Mouse (Mus musculus) intestine, embryonic 15.5 days (tissue): ENCODE measurements around the gene Hes6. TPM values are rescaled to one million over a fixed set of nuclear protein-coding genes. Genes with fewer than 3 reads are reported as not detected.

Experiments used
- polyA plus RNA-seq: library from polyadenylated mRNA; unstranded; fragments of >200 nt; fragmentation: Nextera tagmentation; extraction: Ambion mirVana; gene quantifications from 2 replicates; pipeline ENCODE4 v1.2.1, GENCODE M21; 2015

The Hes6 gene
- polyA plus RNA-seq, 1 experiment from 2014 or later = 94.0 TPM

Other genes starting within 250 kb of the Hes6 start
- 7.9 and 9.4 TPM in 2 replicates for gene Ramp1, start 234.2 kb downstream of the Hes6 start, polyA plus RNA-seq
- gene Ube2f, start 163.7 kb downstream of the Hes6 start, polyA plus RNA-seq = 65.1 and 66.7 TPM in 2 replicates
- gene Scly, start 115.7 kb downstream of the Hes6 start, polyA plus RNA-seq = 18.6 and 21.7 TPM in 2 replicates
- 0.04 TPM in 2 replicates for gene Espnl, start 92.0 kb downstream of the Hes6 start, polyA plus RNA-seq
- gene Klhl30, start 63.0 kb downstream of the Hes6 start, polyA plus RNA-seq = 0.44 and 0.53 TPM in 2 replicates
- gene Erfe, start 47.6 kb downstream of the Hes6 start, polyA plus RNA-seq = 9.5 and 10.0 TPM in 2 replicates
- gene Ilkap, start 15.2 kb downstream of the Hes6 start, polyA plus RNA-seq = 119 and 128 TPM in 2 replicates
- 7.8 and 7.9 TPM in 2 replicates for gene Per2, start 45.3 kb upstream of the Hes6 start, polyA plus RNA-seq
- 7.2 and 8.1 TPM in 2 replicates for gene Traf3ip1, start 80.6 kb upstream of the Hes6 start, polyA plus RNA-seq
- gene Asb1, start 126.5 kb upstream of the Hes6 start, polyA plus RNA-seq = 3.8 and 4.1 TPM in 2 replicates